Mouse (Mus musculus): Measurements from ENCODE around the gene Irgm1. TPM values are rescaled to one million over a fixed set of nuclear protein-coding genes. Genes with fewer than 3 reads are reported as not detected.

Irgm1 gene
- total RNA-seq (2023), result 10 to 100 TPM; 14.0 to 19.8 TPM

GRCm38 (mm10) chr11:48871201-48871772, at the start of gene Irgm1:
Gene Irgm1 (minus strand): TSS chr11:48871683.

GRCm38 (mm10) chr11:48902021-48902420, 30.5 kb upstream of the Irgm1 start, which contains the start of gene Gm5431:
Gene Gm5431 (minus strand): TSS chr11:48902214.

GRCm38 (mm10) chr11:48825979-48826751, 45.3 kb downstream of the Irgm1 start, which contains the start of the genes Trim7 and Gm12184:
Gene Trim7 (plus strand): TSS chr11:48826140.
Gene Gm12184 (minus strand): TSS chr11:48826655.

GRCm38 (mm10) chr11:48816800-48817665, 54.5 kb downstream of the Irgm1 start, which contains the start of gene Trim41:
Gene Trim41 (minus strand): TSS chr11:48817353.

Other genes with a start within 250 kb of the Irgm1 start
- gene Rack1, start 71.4 kb downstream of the Irgm1 start, total RNA-seq (2023), result 100 to 1,000 TPM; 562 to 593 TPM
- 10 to 100 TPM; 45.2 to 45.4 TPM for gene Trim41, start 54.3 kb downstream of the Irgm1 start, total RNA-seq (2023)
- under 1 TPM; 0.42 to 0.60 TPM for gene Trim7, start 45.5 kb downstream of the Irgm1 start, total RNA-seq (2023)
- 1 to 10 TPM; 1.2 to 2.0 TPM for gene Gm12184, start 45.0 kb downstream of the Irgm1 start, total RNA-seq (2023)
- gene Gm5431, start 30.5 kb upstream of the Irgm1 start, total RNA-seq (2023), result 1 to 10 TPM; 3.7 to 4.7 TPM
- 10 to 100 TPM; 12.7 to 18.6 TPM for gene Psme2b, start 74.5 kb upstream of the Irgm1 start, total RNA-seq (2023)
- gene Olfr56, start 107.2 kb upstream of the Irgm1 start, total RNA-seq (2023), result under 1 TPM; 0.11 to 0.40 TPM
- 10 to 100 TPM; 30.9 to 31.8 TPM for gene 9930111J21Rik1, start 107.7 kb upstream of the Irgm1 start, total RNA-seq (2023)
- gene Gm12185, start 120.5 kb upstream of the Irgm1 start, total RNA-seq (2023), result 1 to 10 TPM; 1.4 to 1.6 TPM
- 1 to 10 TPM in 1 of 2 experiments, under 1 TPM in 1; 0.40 to 1.4 TPM for gene Tgtp1, start 122.5 kb upstream of the Irgm1 start, total RNA-seq (2023)
- 10 to 100 TPM; 40.2 to 41.2 TPM for gene 9930111J21Rik2, start 179.6 kb upstream of the Irgm1 start, total RNA-seq (2023)
- gene Tgtp2, start 192.5 kb upstream of the Irgm1 start, total RNA-seq (2023), result 1 to 10 TPM in 1 of 2 experiments, under 1 TPM in 1; 0.46 to 1.5 TPM
- 10 to 100 TPM; 17.0 TPM for gene Ifi47, start 204.9 kb upstream of the Irgm1 start, total RNA-seq (2023)
- not detected for gene Olfr1396, start 243.2 kb upstream of the Irgm1 start, total RNA-seq (2023)

All from neutrophil, adult 83 days (primary cell).